Mouse (Mus musculus) adrenal gland (tissue): Measurements from ENCODE around the gene Csf2ra.
"Not testable (repeated sequence)": the region's sequence is repeated elsewhere in the genome, so short reads cannot be mapped to it uniquely, and the experiment has no call there.

Experiments used
- intact Hi-C: fragments of 180-260 bp; cut with DNase I; formaldehyde crosslinking; loops from one replicate; pipeline ENCODE4 v1.15.1; 2025
- long read RNA-seq, 2 experiments: library from polyadenylated mRNA; unstranded; transcript quantifications; one replicate each; pipeline ENCODE4 v2.0.0; 2020; ENCODE audit warnings: borderline replicate concordance in 1 of 2; ENCODE audit not compliant: insufficient replicate concordance in 1 of 2

Gene Csf2ra
- long read RNA-seq, experiment 1, transcript Csf2ra-201 (12 exons, 1,849 nt): major isoform, 8 of 31 reads
- long read RNA-seq, experiment 1, partial matches to known transcripts: 9 of 31 reads
- long read RNA-seq, experiment 1, other reads (novel, unspliced or antisense): 13 of 31 reads
- long read RNA-seq, experiment 2, transcript Csf2ra-201 (12 exons, 1,849 nt): major isoform, 10 of 48 reads
- long read RNA-seq, experiment 2, transcript Csf2ra-207 (11 exons, 1,771 nt): minor isoform, 5 of 48 reads
- long read RNA-seq, experiment 2, partial matches to known transcripts: 8 of 48 reads
- long read RNA-seq, experiment 2, other reads (novel, unspliced or antisense): 25 of 48 reads

DNA sequence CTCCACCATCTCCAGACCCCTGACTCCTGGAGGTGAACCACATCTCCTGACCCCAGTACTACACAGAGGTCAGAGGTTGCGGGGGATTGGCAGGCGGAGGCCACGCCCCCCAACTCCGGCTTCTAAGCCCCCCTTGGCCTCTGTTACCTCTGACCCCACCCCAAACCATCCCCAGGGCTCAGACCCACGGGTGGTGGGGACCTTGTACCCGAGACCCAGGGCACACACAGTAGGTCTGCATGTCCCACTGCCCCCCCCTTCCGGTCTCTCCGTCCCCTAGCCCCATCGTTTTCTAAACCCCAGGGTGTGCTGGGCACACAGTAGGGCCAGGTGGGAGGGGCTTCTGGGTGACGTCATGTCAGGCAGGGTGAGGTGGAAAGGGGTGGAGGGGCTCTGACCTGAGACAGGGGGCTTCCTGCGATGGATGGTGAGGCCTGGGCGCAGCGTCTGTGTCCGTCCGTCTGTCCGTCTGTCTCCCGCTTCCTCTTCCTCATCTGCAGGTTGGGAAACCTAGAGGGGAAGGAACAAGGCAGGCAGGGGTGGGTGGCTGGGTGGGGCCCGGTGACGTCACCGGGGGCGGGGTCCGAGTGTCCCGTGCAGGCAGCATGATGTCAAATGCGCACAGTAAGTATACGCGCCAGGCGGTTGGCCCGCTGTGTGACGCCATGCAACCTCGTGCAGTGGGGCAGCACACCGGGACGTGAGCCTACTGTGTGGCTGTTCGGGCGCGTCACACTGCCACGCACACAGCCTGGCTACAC is at the start of gene Csf2ra:
Csf2ra (minus strand) TSS at position 489 of the 761 bp plus-strand sequence.
- intact Hi-C loops: no loop called here

DNA sequence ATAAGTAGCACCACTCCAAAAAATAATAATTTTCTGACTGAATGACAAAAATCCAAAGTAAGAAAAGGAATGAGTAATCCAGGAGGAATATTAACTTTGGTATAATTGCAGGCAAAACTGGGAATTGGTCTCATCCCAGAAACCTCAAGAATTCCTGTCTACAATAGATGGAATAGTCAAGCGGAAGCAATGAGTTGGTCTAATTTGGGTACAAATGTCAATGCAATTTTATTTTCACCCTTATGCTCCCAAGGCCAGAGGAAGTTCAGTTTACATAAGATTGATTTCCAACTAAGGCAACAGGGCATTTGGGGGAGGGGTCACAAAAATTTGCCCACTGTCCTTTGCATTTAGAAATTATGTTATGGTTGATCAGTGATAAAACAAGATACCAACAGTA is 47.2 kb upstream of the Csf2ra start:
- intact Hi-C loops: no loop called here

DNA sequence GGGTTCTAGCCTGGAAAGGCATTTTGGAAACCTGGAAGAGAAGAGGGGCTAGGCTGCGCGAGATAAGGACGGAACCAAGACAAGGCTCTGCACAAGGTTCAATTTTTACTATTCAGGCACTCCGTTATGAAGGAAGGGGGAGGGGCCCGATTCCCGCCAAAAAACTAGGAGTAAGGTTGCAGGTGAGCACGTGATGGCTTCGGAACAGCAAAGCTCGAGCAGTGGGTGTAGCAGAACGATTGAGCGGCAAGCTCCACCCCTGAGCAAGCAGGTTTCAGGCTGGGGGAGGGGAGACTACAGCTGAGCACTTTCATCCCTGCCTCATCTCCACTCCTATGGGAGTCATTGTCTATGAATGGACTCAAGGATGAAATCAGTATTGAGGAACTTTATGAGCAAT is 40.9 kb upstream of the Csf2ra start:
- intact Hi-C loops: not testable (repeated sequence)

DNA sequence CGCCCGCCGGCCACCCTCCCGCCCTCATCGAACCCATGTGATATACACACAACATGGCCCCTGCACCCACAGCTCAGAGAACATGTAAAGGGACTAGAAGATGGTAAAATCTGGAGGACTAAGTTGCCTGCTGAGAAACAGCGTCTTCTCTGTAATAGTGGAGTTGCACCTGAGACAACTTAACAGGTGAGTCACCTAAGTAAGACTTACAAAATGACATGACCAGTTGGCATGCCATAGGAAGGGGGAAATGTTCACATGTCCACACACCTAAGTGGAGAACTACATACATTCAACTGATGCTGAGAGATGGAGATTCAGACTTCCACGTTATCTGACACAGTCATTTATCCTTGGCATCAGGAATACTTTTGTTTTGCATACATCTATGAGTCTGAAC is 38.9 kb upstream of the Csf2ra start:
- intact Hi-C loops: no loop called here

DNA sequence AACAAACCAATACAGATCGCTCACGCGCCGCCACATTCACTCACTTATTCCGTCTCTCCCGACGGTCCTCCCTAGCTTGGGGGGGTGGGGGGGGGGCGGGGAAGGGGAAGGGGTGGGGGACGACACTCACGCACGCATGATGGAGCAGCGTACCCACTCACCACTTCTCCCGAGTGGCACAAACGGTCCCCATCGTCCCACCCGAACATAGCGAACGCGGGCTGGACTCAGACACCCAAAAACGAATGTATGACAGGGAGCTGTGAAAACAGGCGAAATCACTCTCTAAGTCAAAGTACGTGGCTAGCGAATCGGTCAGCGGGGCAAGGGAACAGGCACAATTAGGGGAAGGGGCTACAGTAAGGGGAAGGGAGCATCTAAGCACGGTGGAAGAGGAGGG is 38.4 kb upstream of the Csf2ra start:
- intact Hi-C loops: no loop called here

DNA sequence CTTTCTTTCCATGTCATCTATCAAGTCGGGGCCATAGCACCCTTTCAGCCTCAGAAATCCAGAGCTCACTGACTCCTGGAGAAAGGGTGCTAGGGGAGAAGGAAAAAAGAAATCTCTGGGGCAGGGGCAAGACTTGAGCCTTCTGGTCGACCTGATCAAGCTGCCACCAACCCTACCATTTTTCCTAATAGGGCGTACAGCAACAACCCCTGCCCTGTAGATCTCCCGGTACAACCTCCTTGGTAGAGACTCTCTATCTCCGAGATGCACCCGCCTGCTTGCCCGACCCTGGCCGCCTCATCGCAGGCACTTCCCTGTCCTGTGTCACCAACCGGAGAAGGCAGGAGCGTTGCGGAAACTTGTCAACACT is 38.0 kb upstream of the Csf2ra start:
- intact Hi-C loops: no loop called here

DNA sequence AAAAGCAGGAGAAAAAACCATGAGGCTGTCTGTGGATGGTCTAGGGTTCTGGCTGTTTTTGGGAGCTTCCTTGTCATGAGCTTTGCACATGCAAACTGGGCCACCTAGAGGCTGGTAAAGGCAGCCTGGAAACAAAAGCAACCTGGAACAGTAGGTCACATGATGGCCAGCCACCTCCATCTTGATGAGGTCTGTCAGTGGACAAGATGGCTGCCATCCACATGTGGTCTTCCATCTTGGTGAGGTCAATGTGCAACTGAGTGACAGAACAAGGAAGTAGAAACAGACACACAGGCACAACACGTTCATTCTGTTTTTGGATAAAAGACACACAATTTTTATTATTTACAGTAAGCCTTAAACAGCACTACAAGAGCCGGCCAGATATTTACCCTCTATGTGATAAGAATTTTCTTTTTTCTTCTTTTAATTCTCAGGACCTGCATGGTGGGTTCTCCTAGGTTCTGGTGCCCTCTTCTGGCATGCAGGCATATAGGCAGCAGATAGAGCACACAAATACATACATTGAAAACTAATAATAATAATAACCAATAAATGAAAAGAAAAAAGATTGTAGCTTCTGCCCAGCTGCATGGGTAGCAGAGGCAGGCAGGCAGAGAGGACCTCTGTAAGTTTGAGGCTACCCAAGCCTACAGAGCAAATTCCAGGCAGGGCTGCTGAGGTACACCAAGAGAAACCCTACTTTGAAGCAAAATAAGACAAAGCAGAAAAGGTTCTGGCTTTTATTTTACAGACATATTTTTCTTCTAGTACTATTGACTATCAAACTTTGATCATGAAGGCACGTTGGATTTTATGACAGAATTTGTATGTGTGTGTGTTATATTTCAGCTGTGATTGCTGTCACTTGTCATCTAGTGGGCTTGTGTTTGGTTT is 37.4 kb upstream of the Csf2ra start:
- intact Hi-C loops: loop anchor here (2.0 kb wide), 1 partner anchor 67 kb away; no protein-coding TSS in a partner anchor

DNA sequence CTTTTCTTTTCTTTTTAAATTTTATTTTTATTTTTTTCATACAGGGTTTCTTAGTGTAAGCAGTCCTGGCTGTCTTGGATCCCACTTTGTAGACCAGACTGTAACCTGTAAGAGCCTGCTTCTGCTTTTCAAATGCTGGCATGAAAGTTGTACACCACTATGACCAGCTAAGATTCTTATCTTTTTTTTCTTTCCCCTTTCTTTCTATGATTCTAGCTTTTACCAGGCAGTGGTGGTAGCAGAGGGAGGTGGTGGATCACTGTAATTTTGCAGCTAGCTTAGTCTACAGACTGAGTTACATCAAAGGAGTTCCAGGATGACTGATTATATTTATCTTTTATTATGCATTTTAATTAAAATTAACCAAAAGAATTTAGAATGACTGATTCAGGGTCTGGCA is 36.7 kb upstream of the Csf2ra start:
- intact Hi-C loops: loop anchor here (2.0 kb wide), 1 partner anchor 66 kb away; no protein-coding TSS in a partner anchor

DNA sequence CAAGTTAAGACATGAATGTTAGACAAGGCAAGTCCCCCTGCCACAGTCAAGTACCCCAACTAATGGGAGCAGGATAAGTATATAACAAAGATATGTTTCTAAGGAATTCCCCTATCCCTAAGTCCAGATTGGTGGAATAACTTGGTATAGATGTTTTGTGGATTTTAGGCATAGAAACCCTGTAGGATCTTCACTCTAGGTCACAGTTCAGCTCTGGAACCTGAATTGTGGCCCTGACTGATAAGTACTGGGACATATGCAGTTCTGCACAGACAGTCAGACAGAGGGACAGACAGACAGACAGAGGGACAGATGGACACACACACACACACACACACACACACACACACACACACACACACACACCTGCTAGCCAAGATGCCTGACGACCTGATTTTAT is 36.0 kb upstream of the Csf2ra start:
- intact Hi-C loops: loop anchor here (2.0 kb wide), 1 partner anchor 65 kb away; no protein-coding TSS in a partner anchor

DNA sequence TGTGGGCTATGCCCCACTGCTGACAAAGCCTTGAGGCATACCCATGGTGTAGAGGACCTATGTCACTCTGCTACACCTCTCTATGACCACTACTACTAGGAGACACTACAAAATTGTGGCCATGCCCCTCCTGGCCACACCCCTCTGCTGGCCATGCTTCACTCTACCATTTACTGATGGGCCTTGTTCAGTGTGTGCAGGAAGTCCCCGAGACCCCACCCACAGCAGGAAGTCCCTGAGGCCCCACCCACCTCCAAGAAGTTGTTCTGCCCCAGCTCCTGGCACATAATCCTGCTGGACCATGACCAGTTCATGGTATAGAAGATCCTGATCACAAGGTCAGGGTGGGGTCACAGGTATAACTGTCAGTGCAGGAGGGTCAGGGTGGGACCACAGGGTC is 33.0 kb upstream of the Csf2ra start:
- intact Hi-C loops: no loop called here

DNA sequence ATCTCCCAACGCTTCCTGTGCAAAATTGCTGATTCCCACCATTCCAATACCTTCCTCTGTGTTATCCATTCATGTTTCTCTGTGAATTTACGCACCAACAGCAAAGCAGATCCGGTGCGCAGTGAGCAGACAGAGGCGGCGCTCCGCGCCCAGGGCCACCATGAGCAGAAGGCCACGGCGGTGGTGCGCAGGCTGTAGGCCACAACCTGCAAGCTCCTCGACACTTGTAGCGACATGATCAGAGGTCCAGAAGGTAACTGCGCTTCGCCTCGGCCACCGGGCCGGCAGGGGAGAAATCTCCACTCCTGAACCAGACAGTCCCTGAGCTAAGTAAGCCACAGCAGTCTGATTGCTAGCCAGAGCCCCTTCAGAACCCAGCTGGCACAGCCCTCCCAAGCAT is 29.5 kb upstream of the Csf2ra start:
- intact Hi-C loops: no loop called here

DNA sequence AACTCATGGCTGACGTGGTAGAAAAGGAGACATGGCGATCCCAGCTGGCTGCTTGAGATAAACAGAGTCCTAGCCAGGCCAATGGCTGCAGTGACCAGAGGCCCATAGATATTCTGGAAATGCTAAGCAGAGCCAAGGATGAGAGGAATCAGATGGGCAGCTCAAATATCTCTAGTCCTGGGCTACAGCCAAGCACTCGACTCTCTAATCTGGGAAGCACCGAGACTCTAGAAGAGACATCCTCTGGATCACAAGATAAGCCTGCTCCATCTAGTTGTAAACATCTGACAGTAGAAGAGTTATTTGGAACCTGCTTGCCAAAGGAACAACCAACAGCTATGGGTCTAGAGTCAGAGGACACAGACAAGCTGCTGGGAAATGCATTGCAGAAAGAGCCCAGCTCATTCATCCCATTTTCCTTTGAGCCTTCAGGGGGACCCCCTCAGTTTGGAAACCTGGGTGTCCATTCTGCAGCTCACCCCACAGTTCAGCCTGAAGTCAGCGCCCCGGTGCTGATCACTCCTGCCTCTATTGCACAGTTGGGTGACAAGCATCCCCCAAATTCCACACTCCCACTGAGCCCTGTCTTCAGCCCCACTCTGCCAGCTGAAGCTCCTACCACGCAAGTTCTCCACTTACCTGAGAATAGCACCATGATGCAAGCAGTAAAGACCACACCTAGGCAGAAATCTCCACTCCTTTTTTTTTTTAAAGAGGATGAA is 28.1 kb upstream of the Csf2ra start:
- intact Hi-C loops: no loop called here

DNA sequence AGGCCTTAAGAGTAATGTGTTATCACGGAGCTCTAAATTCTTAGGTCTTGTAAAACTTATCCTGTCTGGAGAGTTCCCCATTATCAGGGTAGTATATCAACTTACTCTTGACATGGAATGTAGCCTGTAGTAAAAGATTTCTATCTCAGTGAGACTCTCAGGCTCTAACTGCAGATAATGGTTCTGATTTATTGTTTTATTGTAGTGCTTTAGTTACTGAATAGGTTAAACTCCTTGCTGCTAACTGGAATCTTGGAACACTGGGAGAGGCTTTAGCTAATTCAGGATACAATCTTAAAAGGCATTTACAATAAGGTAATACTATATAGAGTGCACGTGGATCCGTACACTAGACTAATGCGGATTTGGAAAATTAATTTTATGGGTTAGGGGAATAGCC is 19.1 kb upstream of the Csf2ra start:
- intact Hi-C loops: not testable (repeated sequence)

DNA sequence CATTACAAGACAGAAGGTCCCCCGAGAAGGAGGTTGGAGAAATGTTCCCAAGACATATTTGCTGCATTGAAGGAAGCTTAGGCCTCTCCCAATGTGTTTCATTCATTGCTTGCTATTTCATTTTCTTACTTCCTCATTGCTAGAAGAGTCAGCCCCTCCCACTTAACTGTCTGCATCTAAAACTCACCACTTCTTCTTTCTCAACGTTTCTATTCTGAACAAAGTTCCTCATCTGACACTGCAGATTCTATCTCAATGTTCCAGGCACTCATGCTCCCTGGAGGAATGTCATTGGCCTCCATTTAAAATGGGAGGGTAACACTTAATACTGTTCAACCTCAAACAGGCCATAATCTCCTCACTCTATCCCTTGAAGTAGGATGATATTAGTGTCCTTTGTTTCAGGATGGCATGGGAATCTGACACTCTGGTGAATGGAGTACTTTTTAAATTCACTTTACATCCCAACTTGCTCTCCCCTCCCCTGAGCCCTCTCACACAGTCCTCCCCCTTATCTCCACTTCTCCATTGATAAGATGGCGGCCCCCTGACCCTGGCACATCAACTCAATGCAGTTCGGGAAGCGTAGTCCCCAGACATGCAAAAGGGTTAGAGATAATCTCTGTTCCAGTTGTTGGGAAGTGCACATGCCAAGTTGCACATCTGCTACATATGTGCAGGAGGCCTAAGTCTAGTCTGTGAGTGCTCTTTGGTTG is 16.6 kb upstream of the Csf2ra start:
- intact Hi-C loops: no loop called here

DNA sequence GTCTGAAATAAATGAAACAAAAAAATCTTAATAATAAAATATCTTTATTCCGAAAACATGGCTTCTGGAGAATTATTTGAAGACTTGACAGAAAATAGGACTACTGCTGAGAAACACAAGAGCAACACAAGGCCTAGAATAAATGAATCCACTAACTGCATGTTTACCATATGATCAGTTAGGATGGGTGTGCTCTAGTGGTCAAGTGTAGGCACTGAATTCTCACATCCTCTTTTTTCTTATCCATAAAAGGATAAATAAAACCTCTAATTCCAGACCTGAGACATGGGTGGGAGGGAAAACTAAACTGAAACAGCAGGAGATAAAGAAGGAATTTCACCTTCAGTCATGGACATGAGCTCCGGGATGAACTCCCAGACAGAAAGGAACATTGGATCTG is 9.7 kb upstream of the Csf2ra start:
- intact Hi-C loops: no loop called here

DNA sequence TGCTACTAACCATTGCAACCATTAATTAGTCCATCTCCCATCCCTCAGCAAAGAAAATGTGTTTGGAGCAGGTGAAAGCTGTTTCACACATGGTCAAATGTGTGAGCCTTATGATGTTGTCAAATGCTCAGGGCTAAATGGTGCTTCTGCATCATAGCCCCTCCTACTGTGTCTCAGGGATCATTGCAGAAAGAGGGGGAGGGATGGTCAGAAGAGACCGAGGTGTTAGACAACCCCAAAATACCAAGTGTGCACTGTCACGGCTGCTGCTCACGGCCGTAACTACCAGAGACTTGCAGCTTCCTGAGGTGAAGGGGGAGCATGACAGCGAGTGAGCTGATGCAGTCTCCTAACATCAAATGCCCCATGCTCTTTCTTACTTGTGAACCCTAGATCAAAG is 6.3 kb upstream of the Csf2ra start:
- intact Hi-C loops: no loop called here

DNA sequence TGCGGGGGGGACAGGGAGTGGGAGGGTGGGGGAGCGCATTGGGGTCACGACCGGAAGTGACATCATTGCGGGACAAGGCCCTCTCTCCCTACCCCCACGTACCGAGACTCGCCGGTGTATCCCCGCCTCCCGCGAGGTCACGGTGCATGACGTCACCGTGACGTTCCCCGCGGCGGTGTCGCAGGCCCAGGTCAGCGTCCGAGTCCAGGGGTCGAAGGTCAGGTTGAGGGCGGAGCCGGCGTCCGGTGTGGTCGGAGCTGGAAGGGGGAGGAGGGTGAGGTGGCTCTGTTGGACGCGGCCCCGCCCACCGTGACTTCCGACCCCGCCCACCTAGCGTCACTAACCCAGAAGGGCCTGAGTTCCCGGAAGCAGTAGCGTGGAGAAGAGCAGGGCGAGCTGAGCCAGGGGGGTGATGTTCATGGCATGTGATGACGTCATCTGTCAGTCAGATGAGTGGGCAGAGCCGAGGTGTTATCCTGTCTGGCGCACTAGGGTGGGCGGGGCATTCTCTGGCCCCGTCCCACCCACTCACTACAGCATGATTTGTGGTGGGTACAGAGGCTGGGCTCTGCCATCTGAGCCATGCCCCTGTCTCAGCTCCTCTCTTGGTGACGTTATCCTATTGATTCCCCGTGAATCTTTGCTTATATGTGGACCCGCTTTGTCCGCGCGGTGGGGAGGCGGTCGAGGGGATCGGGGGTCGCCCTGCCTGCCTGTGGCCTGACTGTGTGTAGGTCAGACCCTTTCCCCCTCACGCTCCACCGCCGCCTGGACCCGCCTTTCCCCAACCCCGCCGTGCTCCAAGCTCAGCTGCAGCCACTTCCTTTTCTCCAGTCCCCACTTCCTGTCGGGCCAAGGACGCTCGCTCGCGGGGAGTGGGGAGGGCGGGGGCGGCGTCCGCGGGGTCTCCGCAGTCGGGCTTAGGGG is 1.0 kb downstream of the Csf2ra start:
- intact Hi-C loops: no loop called here

DNA sequence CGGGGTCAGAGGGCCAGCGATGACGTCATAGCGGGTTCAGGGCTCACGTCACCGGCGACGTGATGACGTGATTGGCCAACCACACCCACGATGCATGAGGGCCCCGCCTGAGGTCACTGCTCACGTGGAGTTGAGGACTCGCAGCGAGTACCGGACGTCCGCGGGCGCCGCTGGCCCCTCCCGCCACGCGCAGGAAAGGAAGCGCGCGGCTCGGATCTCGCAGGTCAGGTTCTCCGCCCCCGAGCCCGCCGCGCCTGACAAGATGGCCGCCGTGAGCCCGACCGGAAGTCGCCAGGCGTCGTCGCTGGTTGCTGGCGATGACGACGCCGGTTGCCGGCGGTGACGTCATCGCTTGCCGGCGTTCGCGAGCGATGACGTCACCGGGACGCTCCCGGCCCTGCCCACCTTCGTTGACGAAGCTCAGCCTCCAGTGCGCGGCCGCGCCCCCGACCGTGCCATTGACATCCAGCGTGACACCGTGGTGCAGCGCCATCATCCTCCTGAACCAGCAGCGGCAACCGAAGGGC is 1.8 kb downstream of the Csf2ra start:
- intact Hi-C loops: no loop called here
